Mouse (Mus musculus) adrenal gland, adult 8-10 months (tissue): ENCODE data around the gene Haghl. TPM values are rescaled to one million over a fixed set of nuclear protein-coding genes. Genes with fewer than 3 reads are reported as not detected.

ENCODE experiments used
- DNase-seq: peaks from one replicate; pipeline ENCODE4 v3.0.0; 2022
- total RNA-seq, 4 experiments: library from RNA; stranded (reverse); gene quantifications; 2 replicates each; pipeline ENCODE4 v1.2.4; 2022

The Haghl gene
- total RNA-seq, 4 experiments from 2014 or later: 21.4 to 67.2 (median 55.9) TPM

- DNase-seq: no peak
These were observed 807 bp upstream of the Haghl start, which contains the start of gene Ccdc78 for GRCm38 (mm10) chr17:25786280-25786679. TSS of gene Ccdc78 (plus strand) at chr17:25786580.

- DNase-seq: no peak
These were observed 1.5 kb downstream of the Haghl start for GRCm38 (mm10) chr17:25783861-25784574.

- DNase-seq: no peak
These were observed 2.4 kb downstream of the Haghl start for GRCm38 (mm10) chr17:25783086-25783485.

- no peak for DNase-seq
These were observed 4.1 kb downstream of the Haghl start for GRCm38 (mm10) chr17:25781339-25781738.

- DNase-seq: no peak
These were observed 7.5 kb downstream of the Haghl start for GRCm38 (mm10) chr17:25777948-25778347.

- no peak for DNase-seq
These were observed 10.0 kb downstream of the Haghl start for GRCm38 (mm10) chr17:25775318-25776062.

- DNase-seq: peak; percentile 95
These were observed 11.8 kb downstream of the Haghl start, which contains the start of gene Narfl for GRCm38 (mm10) chr17:25773549-25774120. TSS of gene Narfl (plus strand) at chr17:25773776.

- DNase-seq: no peak
These were observed 16.1 kb downstream of the Haghl start for GRCm38 (mm10) chr17:25769331-25769730.

GRCm38 (mm10) chr17:25765886-25766285 lies 19.6 kb downstream of the Haghl start:
- no peak for DNase-seq

GRCm38 (mm10) chr17:25762591-25762990 lies 22.9 kb downstream of the Haghl start:
- no peak for DNase-seq

- DNase-seq: no peak
These were observed 23.9 kb downstream of the Haghl start for GRCm38 (mm10) chr17:25761561-25761970.

GRCm38 (mm10) chr17:25760148-25760547 lies 25.3 kb downstream of the Haghl start:
- no peak for DNase-seq

GRCm38 (mm10) chr17:25757691-25758090 lies 27.8 kb downstream of the Haghl start:
- DNase-seq: no peak

- no peak for DNase-seq
These were observed 28.9 kb downstream of the Haghl start for GRCm38 (mm10) chr17:25756378-25757242.

GRCm38 (mm10) chr17:25755627-25756377 lies 29.7 kb downstream of the Haghl start:
- DNase-seq: no peak

GRCm38 (mm10) chr17:25755086-25755485 lies 30.4 kb downstream of the Haghl start:
- no peak for DNase-seq

- no peak for DNase-seq
These were observed 31.2 kb downstream of the Haghl start, which contains the start of gene Msln for GRCm38 (mm10) chr17:25754241-25754640. TSS of gene Msln (minus strand) at chr17:25754378.

- peak; percentile 53 for DNase-seq
These were observed 34.0 kb downstream of the Haghl start for GRCm38 (mm10) chr17:25751446-25751845.

- no peak for DNase-seq
These were observed 36.2 kb downstream of the Haghl start for GRCm38 (mm10) chr17:25749314-25749713.

GRCm38 (mm10) chr17:25748238-25748637 lies 37.2 kb downstream of the Haghl start:
- DNase-seq: peak; percentile 39

- peak; percentile 47 for DNase-seq
These were observed 41.2 kb downstream of the Haghl start for GRCm38 (mm10) chr17:25744311-25744710.
